Mouse (Mus musculus): ENCODE measurements around the gene Myom1.

DNA sequence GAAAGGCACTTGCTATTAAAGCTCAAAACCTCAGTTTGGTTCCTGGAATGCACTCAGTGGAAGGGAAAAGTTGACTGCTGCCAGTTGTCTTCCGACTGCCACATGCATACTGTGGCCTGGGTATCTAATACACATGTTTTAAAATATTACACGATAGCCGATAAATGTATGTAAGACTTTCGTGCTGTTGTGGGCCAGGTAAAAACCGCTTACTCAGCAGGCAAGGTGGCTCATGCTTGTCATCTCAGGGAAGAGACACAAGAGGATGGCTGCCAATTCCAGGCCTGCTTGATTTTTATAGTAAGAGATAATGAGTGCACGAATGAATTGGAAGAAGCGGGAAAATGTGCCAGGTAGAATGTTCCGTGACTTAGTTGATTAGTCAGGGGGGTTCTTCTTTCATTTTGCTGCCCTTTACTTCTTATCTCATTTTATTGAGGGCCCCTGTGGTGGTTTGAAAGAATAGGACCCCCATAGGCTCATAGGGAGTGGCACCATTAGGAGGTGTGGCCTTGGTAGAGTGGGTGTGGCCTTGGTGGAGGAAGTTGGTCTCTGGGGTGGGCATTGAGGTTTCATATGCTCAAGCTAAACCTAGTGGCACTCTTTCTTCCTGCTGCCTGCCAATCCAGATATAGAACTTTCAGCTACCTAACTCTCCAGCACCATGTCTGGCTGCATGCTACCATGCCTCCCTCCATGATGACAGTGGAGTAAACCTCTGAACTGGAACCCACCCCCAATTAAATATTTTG, 158.0 kb downstream of the Myom1 start:
- no peak for TF ChIP-seq CTCF (IDR thresholded peaks at IDR 0.05; ENCODE audit: control insufficient read depth, insufficient read depth, low read length)
- no peak for TF ChIP-seq POLR2A (IDR thresholded peaks at IDR 0.05; ENCODE audit: borderline replicate concordance, control insufficient read depth, low read depth, low read length)
